Mouse (Mus musculus) T-helper 2 cell (primary cell): ENCODE data around the gene Ppan.

Source experiments
- in situ Hi-C: fragments of 300-600 bp; cut with MboI, MseI; formaldehyde crosslinking; loops from one replicate; pipeline ENCODE4 v1.15.1; 2025; ENCODE audit warnings: high pct_unique_total_duplicates

The Ppan gene

DNA sequence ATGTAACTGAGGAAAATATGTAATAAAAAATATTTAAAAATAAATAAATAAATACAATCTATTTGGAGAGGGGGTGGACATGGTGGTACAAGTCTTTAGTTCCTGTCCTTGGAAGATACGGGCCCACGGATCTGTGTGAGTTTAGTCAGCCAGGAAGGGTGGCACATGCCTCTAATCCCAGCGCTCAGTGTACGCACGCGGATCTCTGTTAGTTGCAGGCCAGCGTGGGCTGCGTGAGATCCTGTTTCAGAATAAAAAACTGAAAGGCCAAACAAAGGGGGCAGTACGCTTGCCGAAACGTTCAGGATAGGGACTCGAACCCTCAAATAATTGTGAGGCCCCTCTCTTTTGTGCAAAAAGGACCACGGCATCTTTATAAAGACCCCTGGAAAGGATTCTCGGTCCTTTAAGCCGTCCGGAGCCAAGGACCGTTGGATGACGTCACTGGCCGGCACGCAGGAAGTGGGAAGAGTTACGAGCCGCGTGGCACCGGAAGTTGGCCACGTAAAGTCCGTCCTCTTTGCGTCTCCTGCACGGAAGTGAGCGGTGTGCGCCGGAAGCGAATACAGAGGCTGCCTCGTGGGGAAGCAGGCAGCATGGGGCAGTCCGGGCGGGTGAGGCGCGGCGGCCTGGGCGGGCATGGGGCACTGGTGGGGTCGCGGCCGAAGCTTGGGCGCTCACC is at the start of gene Ppan:
TSS of gene Ppan (plus strand) at position 472 of the 682 bp plus-strand sequence.
- in situ Hi-C loops, result no loop called here

GRCm38 (mm10) chr9:20838931-20839330 is 49.0 kb upstream of the Ppan start:
- in situ Hi-C loops, result no loop called here

- in situ Hi-C loops, result loop anchor here (5.0 kb wide), 1 partner anchor 100 kb away; no protein-coding TSS in a partner anchor
Measured at GRCm38 (mm10) chr9:20842211-20842610, 45.8 kb upstream of the Ppan start.

GRCm38 (mm10) chr9:20842670-20843069 is 45.3 kb upstream of the Ppan start:
- in situ Hi-C loops, result loop anchor here (5.0 kb wide), 1 partner anchor 100 kb away; no protein-coding TSS in a partner anchor

DNA sequence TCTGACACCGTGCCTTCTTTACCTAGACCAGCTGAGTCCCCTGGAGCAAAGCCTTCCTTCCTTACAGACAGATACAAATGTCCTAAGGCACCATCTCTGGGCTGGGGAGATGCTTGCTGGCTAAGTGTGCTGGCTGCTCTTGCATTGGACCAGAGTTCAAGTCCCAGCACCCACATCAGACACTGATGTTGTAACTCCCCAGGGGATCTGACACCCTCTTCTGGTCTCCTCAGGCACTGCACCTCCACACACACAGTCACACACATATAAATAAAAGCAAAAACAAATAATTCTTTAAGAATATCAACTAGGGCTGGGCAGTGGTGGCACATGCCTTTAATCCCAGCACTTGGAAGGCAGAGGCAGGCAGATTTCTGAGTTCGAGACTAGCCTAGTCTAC is 37.8 kb upstream of the Ppan start:
- in situ Hi-C loops, result no loop called here

DNA sequence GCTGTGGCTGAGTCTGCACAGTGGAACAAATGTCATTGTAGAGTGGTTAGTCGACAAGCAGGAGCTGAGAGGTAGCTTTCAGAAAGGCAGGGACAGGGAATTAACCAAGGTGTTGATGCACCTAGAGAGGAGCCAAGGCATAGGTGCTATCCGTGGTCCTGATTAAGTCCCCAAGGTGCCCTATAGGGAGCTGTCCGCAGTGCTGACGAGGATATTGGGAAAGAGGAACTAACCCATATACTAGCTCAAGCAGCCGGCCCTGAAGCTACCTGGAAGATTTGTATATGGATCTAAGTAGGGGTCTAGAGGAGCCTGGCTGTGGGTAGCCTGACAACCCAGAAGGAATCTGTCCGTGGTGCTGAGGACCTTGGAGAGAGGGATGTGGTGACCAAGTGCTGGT is 30.8 kb upstream of the Ppan start:
- in situ Hi-C loops, result no loop called here

DNA sequence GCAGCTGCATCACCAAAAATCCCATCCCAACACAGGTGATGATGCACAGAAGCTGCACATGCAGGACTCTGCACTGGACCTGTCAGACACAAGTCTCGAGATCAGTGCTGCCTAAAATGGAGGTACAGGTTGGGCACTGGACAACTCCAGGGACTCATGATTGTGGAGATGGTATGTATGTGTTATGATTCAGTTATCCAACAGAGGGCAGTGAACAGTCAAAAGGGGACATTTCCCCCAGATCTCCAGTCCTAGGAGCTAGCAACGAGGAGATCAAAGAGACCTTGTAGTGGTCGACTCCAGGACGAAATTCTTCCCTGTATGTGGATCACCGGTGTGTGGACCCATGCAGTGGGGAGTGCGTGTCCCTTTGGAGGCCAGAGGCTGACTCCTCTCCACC is 28.0 kb upstream of the Ppan start:
- in situ Hi-C loops, result no loop called here

DNA sequence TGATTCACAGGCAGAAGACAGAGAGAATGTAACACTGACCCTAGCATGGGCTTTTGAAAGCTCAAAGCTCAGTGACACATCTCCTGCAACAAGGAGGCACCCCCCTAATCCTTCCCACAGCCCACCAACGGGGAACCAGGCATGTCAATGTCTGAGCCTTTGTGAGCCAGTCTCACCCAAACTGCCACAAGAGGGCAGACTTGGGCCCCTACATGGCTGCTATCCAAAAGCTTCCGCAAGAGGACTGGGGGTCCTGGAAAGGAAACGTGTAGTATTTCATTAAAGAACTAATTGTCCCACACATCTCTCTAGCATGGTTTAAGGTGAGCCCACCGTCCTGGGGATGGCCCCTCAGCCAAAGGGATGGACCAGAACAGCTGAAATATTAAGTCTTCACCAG is 26.2 kb upstream of the Ppan start:
- in situ Hi-C loops, result no loop called here

DNA sequence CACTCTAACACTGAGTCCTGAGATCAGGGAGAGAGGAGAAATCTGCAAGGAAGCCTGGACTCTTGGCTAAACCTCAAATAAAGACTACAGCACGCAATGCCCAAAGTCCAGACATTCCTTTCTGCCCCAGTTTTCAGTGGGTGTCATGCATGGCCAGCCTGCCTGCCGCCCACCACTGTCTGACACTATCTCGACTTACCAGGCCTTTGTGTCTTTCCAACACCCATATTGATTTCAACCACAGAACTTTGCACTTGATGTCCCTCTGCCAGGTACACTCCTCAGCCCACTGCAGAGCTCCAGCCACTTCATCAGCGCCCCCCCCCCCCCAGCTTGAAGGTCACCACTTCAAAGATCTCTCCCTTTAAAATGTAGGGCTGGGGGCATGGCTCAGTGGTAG is 25.8 kb upstream of the Ppan start:
- in situ Hi-C loops, result no loop called here

- in situ Hi-C loops, result no loop called here
Measured at GRCm38 (mm10) chr9:20866879-20867278, 21.1 kb upstream of the Ppan start.

DNA sequence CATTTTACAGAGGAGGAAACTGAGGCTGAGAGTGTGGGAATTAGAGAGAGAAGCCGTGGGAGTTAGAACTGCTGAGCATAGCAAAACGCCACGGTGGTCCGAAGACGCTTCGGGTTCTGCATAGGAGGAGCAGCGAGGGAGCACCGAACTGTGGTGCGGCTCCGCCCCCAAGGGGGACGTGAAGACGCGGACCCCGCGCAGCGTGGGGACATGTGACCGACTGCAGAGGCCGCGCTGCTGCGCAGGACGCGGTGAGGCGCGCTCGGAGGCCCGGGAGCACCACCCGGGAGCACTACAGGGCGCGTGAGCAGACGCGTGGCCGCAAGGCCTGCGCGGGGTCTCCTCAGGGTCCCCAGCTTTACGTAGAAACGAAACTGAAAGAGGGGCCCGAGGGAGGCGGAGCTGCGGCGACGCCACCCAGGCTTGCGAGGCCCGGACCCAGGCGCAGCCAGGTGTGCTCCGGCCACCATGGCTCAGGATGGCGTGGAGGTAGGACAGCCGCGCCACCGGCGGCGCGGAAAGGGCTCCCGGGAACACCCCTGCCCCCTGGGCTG is 19.4 kb upstream of the Ppan start, which contains the start of gene A230050P20Rik:
TSS of gene A230050P20Rik (plus strand) at position 195 of the 554 bp plus-strand sequence.
- in situ Hi-C loops, result no loop called here

- in situ Hi-C loops, result no loop called here
Measured at GRCm38 (mm10) chr9:20869246-20869645, 18.7 kb upstream of the Ppan start.

GRCm38 (mm10) chr9:20870211-20871173 is 17.5 kb upstream of the Ppan start:
- in situ Hi-C loops, result loop anchor here (10.0 kb wide), 1 partner anchor 56 kb away; the partner anchor contains the start of genes Col5a3 and Rdh8

- in situ Hi-C loops, result loop anchor here (10.0 kb wide), 1 partner anchor 58 kb away; the partner anchor contains the start of genes Col5a3 and Rdh8
Measured at GRCm38 (mm10) chr9:20872991-20873390, 15.0 kb upstream of the Ppan start.

DNA sequence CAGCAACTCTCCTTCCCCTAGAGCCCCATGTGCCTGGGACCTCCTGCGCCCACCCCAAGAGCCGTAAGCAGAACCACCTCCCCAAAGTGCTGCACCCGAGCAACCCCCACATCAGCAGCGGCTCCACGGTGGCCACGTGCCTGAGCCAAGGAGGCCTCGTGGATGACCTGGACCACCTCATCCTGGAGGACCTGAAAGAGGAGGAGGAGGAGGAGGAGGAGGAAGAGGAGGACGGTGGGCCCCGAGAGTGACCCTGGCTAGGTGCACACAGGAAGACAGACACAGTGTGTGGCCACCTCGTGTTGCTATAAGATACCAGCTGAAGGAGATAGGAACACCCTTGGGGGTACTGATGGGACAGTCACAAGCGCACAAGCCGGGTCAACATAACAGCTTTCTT is 14.5 kb upstream of the Ppan start:
- in situ Hi-C loops, result loop anchor here (10.0 kb wide), 1 partner anchor 59 kb away; the partner anchor contains the start of genes Col5a3 and Rdh8

DNA sequence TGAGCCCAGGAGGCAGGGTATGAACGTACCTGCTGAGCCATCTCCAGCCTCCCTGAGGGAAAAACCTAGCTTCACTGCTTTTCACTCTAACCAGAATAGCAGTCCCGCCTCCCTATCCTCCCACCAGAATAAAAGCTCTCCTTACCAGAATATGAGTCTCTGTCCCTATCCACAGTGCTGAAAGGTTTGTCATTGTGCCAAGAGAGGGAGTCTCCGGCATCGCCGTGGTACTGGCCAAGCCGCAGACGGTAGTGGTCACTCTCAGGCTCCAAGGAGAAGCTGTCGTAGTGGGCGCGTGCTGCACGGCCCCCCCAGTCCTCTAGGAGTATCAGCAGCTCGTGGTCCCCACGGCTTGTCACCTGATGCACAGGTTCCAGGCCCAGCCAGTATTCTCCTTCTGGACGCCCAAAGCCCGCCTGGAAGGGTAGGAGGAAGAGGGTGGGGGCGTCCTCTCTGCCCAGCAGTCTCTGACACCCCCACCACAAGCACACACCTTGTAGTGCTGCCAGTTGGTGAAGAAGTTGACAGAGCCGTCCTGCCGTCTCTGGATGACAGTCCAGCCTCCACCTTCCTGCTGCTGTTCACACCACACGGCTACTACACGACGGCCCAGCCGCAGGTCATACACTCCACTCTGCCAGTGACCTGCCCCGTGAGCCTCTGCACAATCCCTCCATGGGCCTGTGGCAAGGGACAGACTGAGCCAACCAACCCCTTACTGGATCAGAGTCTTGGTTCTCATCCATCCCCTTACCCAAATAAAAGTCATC is 12.8 kb upstream of the Ppan start:
- in situ Hi-C loops, result loop anchor here (10.0 kb wide), 1 partner anchor 60 kb away; the partner anchor contains the start of genes Col5a3 and Rdh8

- in situ Hi-C loops, result loop anchor here (10.0 kb wide), 1 partner anchor 62 kb away; the partner anchor contains the start of genes Col5a3 and Rdh8
Measured at GRCm38 (mm10) chr9:20876318-20877117, 11.5 kb upstream of the Ppan start.

DNA sequence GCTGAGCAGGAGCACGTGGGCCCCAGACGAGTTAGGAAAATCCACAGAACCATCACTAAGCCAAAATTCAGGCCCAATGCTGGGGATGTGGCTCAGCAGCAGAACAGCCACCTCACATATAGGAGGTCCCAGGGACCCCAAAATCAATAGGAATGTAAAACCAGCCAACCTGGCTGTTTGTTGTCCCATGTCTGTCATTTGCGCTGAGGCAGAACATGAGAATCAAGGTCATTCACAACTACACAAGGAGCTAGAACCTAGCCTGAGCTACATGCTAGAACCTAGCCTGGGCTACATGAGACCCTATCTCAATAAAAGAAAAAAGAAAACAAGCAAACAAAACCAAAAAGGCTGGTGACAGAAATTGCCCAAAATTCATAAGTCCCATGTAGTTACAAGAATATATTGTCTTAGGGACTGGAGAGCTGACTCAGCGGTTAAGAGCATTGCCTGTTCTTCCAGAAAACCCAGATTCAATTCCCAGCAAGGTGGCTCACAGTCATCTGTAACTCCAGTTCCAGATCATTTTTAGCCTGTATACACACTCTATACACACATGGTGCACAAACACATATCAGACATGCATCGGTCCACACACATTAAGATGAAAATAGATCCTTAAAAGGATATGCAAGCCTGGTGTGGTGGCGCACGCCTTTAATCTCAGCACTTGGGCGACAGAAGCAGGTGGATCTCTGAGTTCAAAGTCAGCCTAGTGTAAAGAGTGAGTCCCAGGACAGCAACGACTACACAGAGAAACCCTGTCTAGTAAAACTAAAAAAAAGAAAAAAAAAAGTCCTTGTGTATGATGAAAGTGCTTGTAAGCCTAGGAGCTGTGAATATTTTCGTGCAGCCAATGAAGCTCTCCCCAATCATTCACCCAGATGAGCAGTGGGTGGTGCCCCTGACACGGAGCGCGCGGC is 10.6 kb upstream of the Ppan start:
- in situ Hi-C loops, result loop anchor here (10.0 kb wide), 1 partner anchor 63 kb away; the partner anchor contains the start of genes Col5a3 and Rdh8
